Mouse (Mus musculus): ENCODE results near the gene Tnrc6c.

GRCm38 (mm10) chr11:117797511-117798159 is 143.5 kb downstream of the Tnrc6c start, which contains the start of gene 6030468B19Rik:
- TF ChIP-seq POLR2A (IDR thresholded peaks at IDR 0.05; ENCODE audit: borderline replicate concordance, insufficient read depth, low read length) (no peak), CTCF (IDR thresholded peaks at IDR 0.05; ENCODE audit: borderline replicate concordance, insufficient read depth, low read depth, low read length) (no peak)
